In genomic region chr5:5559798-5560197, GRCm38 (mm10) we compare ENCODE assay signal across 8 mouse cellular contexts. TPM values are rescaled to one million over a fixed set of nuclear protein-coding genes. Genes with fewer than 3 reads are reported as not detected.
DNase-seq lines count a peak whose midpoint lies in the region; ATAC-seq and TF ChIP-seq lines count a peak whose summit lies in the region.

No protein-coding gene starts in this region.

- peak overlapping the region; percentile 78 for H3K4me2 ChIP-seq in heart, embryonic 13.5 days
- H3K4me2 ChIP-seq in forebrain, embryonic 15.5 days (replicated peaks), result peak overlapping the region; percentile 63
- peak overlapping the region; percentile 81 for H3K4me2 ChIP-seq in liver, embryonic 15.5 days

- 0 out of 2 replicates have a peak, but pooled peaks cover 5% of the 10 kb centered on the region for H3K27me3 ChIP-seq in heart, embryonic 13.5 days (replicated peaks)
- H3K27me3 ChIP-seq in ES-Bruce4 (ENCODE audit: control insufficient read depth, insufficient read depth, low read length, poor library complexity, severe bottlenecking), result no peaks in the 10 kb centered on the region
- no peaks in the 10 kb centered on the region for H3K27me3 ChIP-seq in forebrain, embryonic 15.5 days
- no peaks in the 10 kb centered on the region for H3K27me3 ChIP-seq in liver, embryonic 15.5 days

- H3K9me3 ChIP-seq in heart, embryonic 13.5 days, result no peaks in the 10 kb centered on the region
- no peaks in the 10 kb centered on the region for H3K9me3 ChIP-seq in ES-Bruce4 (replicated peaks; ENCODE audit: control insufficient read depth, insufficient read depth, low read length, poor library complexity, severe bottlenecking)
- no peaks in the 10 kb centered on the region for H3K9me3 ChIP-seq in forebrain, embryonic 15.5 days
- H3K9me3 ChIP-seq in liver, embryonic 15.5 days (replicated peaks), result no peaks in the 10 kb centered on the region

- H3K4me3 ChIP-seq in heart, embryonic 13.5 days, result peak overlapping the region; percentile 62
- H3K4me3 ChIP-seq in ES-Bruce4 (ENCODE audit: low read depth, low read length), result peak overlapping the region; percentile 97
- H3K4me3 ChIP-seq in forebrain, embryonic 15.5 days, result peak overlapping the region; percentile 85
- H3K4me3 ChIP-seq in liver, embryonic 15.5 days (replicated peaks), result peak overlapping the region; percentile 75

- TF ChIP-seq CTCF in ES-Bruce4 (IDR thresholded peaks at IDR 0.05; ENCODE audit: low read depth, low read length), result no peak

- intact Hi-C loops in heart, postnatal 36 days (cut with DNase I), result loop anchor here (2.0 kb wide), 1 partner anchor 45 kb away; the partner anchor contains the start of gene Cldn12

- H3K27ac ChIP-seq in heart, embryonic 13.5 days (replicated peaks), result peak overlapping the region; percentile 71
- no peak overlapping the region for H3K27ac ChIP-seq in ES-Bruce4 (ENCODE audit: insufficient read depth, low read length)
- peak overlapping the region; percentile 63 for H3K27ac ChIP-seq in forebrain, embryonic 15.5 days (replicated peaks)
- H3K27ac ChIP-seq in liver, embryonic 15.5 days (replicated peaks), result 0 out of 2 replicates have a peak overlapping the region, but pooled peaks have one; percentile 45

- no peak for DNase-seq in heart, postnatal 36 days
- DNase-seq in adrenal gland, postnatal 4 days (ENCODE audit: low spot score in 2 of 2), result no peak
- no peak for DNase-seq in left cerebral cortex, adult 18-20 months (ENCODE audit: low spot score in 2 of 2)
- DNase-seq in right cerebral cortex, postnatal 25 days, result no peak

- peaks cover 23% of the 10 kb centered on the region for H3K4me1 ChIP-seq in heart, embryonic 13.5 days
- H3K4me1 ChIP-seq in ES-Bruce4 (ENCODE audit: control insufficient read depth, insufficient read depth, low read length), result peaks cover 4% of the 10 kb centered on the region
- H3K4me1 ChIP-seq in forebrain, embryonic 15.5 days, result peaks cover 21% of the 10 kb centered on the region
- H3K4me1 ChIP-seq in liver, embryonic 15.5 days (replicated peaks), result peaks cover 13% of the 10 kb centered on the region

- H3K9ac ChIP-seq in heart, embryonic 13.5 days, result peak overlapping the region; percentile 82
- H3K9ac ChIP-seq in ES-Bruce4 (ENCODE audit: low read depth, poor library complexity, severe bottlenecking), result peak overlapping the region; percentile 70; the same call in 1 of the 2 replicates
- peak overlapping the region; percentile 63 for H3K9ac ChIP-seq in forebrain, embryonic 15.5 days (replicated peaks)
- peak overlapping the region; percentile 64; the same call in 1 of the 2 replicates for H3K9ac ChIP-seq in liver, embryonic 15.5 days

- TF ChIP-seq EP300 in ES-Bruce4 (IDR thresholded peaks at IDR 0.05; ENCODE audit: insufficient read depth, low read depth, low read length), result no peak

- ATAC-seq in heart, embryonic 13.5 days (ENCODE audit: extremely low read depth, insufficient number of reproducible peaks, low FRiP score, low TSS enrichment), result no peak
- ATAC-seq in forebrain, embryonic 15.5 days (replicated peaks), result no peak
- ATAC-seq in liver, embryonic 15.5 days (ENCODE audit: insufficient read depth), result 0 out of 2 replicates have a peak, but pooled peaks have one; percentile 10

- H3K36me3 ChIP-seq in heart, embryonic 13.5 days, result peaks cover 10% of the 10 kb centered on the region
- peaks cover 7% of the 10 kb centered on the region for H3K36me3 ChIP-seq in ES-Bruce4 (ENCODE audit: control insufficient read depth, insufficient read depth, low read length, poor library complexity, severe bottlenecking)
- H3K36me3 ChIP-seq in forebrain, embryonic 15.5 days, result peaks cover under 1% of the 10 kb centered on the region
- H3K36me3 ChIP-seq in liver, embryonic 15.5 days (replicated peaks), result peaks cover 5% of the 10 kb centered on the region

- no peak for TF ChIP-seq POLR2A in ES-Bruce4 (IDR thresholded peaks at IDR 0.05; ENCODE audit: insufficient read depth, low read length)

- WGBS in heart, embryonic 13.5 days, result 37% methylated on average over 8 of the region's 8 CpGs
- WGBS in forebrain, embryonic 15.5 days, result 41% methylated on average over 8 of the region's 8 CpGs
- 41% methylated on average over 8 of the region's 8 CpGs for WGBS in liver, embryonic 15.5 days (ENCODE audit: insufficient replicate concordance)

RNA-seq across cellular contexts. Expression of gene Gtpbp10, which starts 0.5 kb away (rescaled TPM):
- polyA plus RNA-seq in heart, embryonic 13.5 days (2015; fragmentation: Nextera tagmentation; extraction: Ambion mirVana), result 17.6 and 18.5 TPM in 2 replicates
- 10 to 100 TPM; 10.6 to 10.9 TPM for total RNA-seq in heart, postnatal 36 days (2021)
- 91.3 and 95.1 TPM in 2 replicates for polyA plus RNA-seq in ES-Bruce4 (2011; ENCODE audit: insufficient read depth, insufficient read length, low read depth, missing spikeins)
- 23.7 and 27.9 TPM in 2 replicates for polyA plus RNA-seq in forebrain, embryonic 15.5 days (2015; fragmentation: Nextera tagmentation; extraction: Ambion mirVana)
- 6.5 and 7.7 TPM in 2 replicates for polyA plus RNA-seq in liver, embryonic 15.5 days (2015; fragmentation: Nextera tagmentation; extraction: Ambion mirVana)
- 10 to 100 TPM; 22.8 to 23.8 TPM for total RNA-seq in adrenal gland, postnatal 4 days (2021)
- total RNA-seq in left cerebral cortex, adult 18-20 months (2021), result 1 to 10 TPM; 9.4 to 9.7 TPM

RNA-seq across cellular contexts. Expression of gene Gm8773, which starts 13.8 kb away (rescaled TPM):
- polyA plus RNA-seq in heart, embryonic 13.5 days (2015; fragmentation: Nextera tagmentation; extraction: Ambion mirVana), result 0.56 and 0.73 TPM in 2 replicates
- total RNA-seq in heart, postnatal 36 days (2021), result not detected
- polyA plus RNA-seq in ES-Bruce4 (2011; ENCODE audit: insufficient read depth, insufficient read length, low read depth, missing spikeins), result not detected in 2 replicates
- 9.8 TPM in 2 replicates for polyA plus RNA-seq in forebrain, embryonic 15.5 days (2015; fragmentation: Nextera tagmentation; extraction: Ambion mirVana)
- 0.15 and 0.29 TPM in 2 replicates for polyA plus RNA-seq in liver, embryonic 15.5 days (2015; fragmentation: Nextera tagmentation; extraction: Ambion mirVana)
- total RNA-seq in adrenal gland, postnatal 4 days (2021), result under 1 TPM in 1 of 2 experiments, not detected in 1; 0.39 TPM
- total RNA-seq in left cerebral cortex, adult 18-20 months (2021), result not detected

RNA-seq across cellular contexts. Expression of gene Cldn12, which starts 45.0 kb away (rescaled TPM):
- polyA plus RNA-seq in heart, embryonic 13.5 days (2015; fragmentation: Nextera tagmentation; extraction: Ambion mirVana), result 12.8 and 14.0 TPM in 2 replicates
- 10 to 100 TPM; 19.0 to 23.5 TPM for total RNA-seq in heart, postnatal 36 days (2021)
- 39.2 and 41.0 TPM in 2 replicates for polyA plus RNA-seq in ES-Bruce4 (2011; ENCODE audit: insufficient read depth, insufficient read length, low read depth, missing spikeins)
- polyA plus RNA-seq in forebrain, embryonic 15.5 days (2015; fragmentation: Nextera tagmentation; extraction: Ambion mirVana), result 18.2 and 19.8 TPM in 2 replicates
- polyA plus RNA-seq in liver, embryonic 15.5 days (2015; fragmentation: Nextera tagmentation; extraction: Ambion mirVana), result 10.0 and 11.2 TPM in 2 replicates
- total RNA-seq in adrenal gland, postnatal 4 days (2021), result 10 to 100 TPM; 21.3 to 23.6 TPM
- 10 to 100 TPM; 42.7 to 50.0 TPM for total RNA-seq in left cerebral cortex, adult 18-20 months (2021)
